Mouse (Mus musculus) heart, postnatal 0 days (tissue): Measurements from ENCODE around the gene Jpt2. TPM values are rescaled to one million over a fixed set of nuclear protein-coding genes. Genes with fewer than 3 reads are reported as not detected.

Experiments
- ATAC-seq: fragments of 200-750 bp; cut with Nextera tagmentation; 2 replicates; pipeline ENCODE4 v1.8.0; 2017; ENCODE audit warnings: low read depth, moderate number of reproducible peaks, moderate library complexity; ENCODE audit not compliant: insufficient read depth
- DNase-seq: peaks from one replicate; pipeline ENCODE4 v3.0.0-alpha.2; 2016; ENCODE audit warnings: low spot score
- H3K27ac ChIP-seq: fragments of 300-500 bp; sonication (generic); 2 replicates; pipeline ENCODE4 v1.5.1; 2014; ENCODE audit warnings: low read depth, mild to moderate bottlenecking
- H3K27me3 ChIP-seq: fragments of 300-500 bp; sonication (generic); 2 replicates; pipeline ENCODE4 v1.6.1; 2014; ENCODE audit warnings: low read length, mixed read lengths; ENCODE audit not compliant: control insufficient read depth, insufficient read depth
- H3K36me3 ChIP-seq: fragments of 300-500 bp; sonication (generic); replicated peaks from 2 replicates; pipeline ENCODE4 v1.6.1; 2014; ENCODE audit warnings: low read length, mixed read lengths; ENCODE audit not compliant: control insufficient read depth, insufficient read depth
- H3K4me1 ChIP-seq: fragments of 300-500 bp; sonication (generic); 2 replicates; pipeline ENCODE4 v1.6.1; 2014; ENCODE audit warnings: antibody characterized with exemption; ENCODE audit not compliant: control insufficient read depth, insufficient read depth
- H3K4me2 ChIP-seq: fragments of 300-500 bp; sonication (generic); 2 replicates; pipeline ENCODE4 v1.6.1; 2014; ENCODE audit warnings: low read depth, mild to moderate bottlenecking, low read length, moderate library complexity
- H3K4me3 ChIP-seq: fragments of 300-500 bp; sonication (generic); 2 replicates; pipeline ENCODE4 v1.5.1; 2014; ENCODE audit warnings: low read depth, low read length
- H3K9ac ChIP-seq: fragments of 300-500 bp; sonication (generic); replicated peaks from 2 replicates; pipeline ENCODE4 v1.6.1; 2014; ENCODE audit warnings: low read depth, low read length, mixed read lengths
- H3K9me3 ChIP-seq: fragments of 300-500 bp; sonication (generic); replicated peaks from 2 replicates; pipeline ENCODE4 v1.6.1; 2016; ENCODE audit warnings: low read length; ENCODE audit not compliant: control insufficient read depth
- CTCF ChIP-seq: IDR thresholded peaks from 2 replicates; pipeline ENCODE4 v1.5.1; 2016; ENCODE audit warnings: antibody characterized with exemption, control low read depth, low read depth
- EP300 ChIP-seq: IDR thresholded peaks from 2 replicates; pipeline ENCODE4 v1.6.1; 2016; ENCODE audit warnings: antibody characterized with exemption, low read depth
- WGBS: fragments of 180-500 bp; shearing (Covaris S2); extraction: QIAGEN DNeasy Blood & Tissue Kit; methylation state at CpG from one replicate; pipeline ENCODE4 v1.1.7; 2014; 5-methylcytosine and 5-hydroxymethylcytosine counted together
- polyA plus RNA-seq: library from polyadenylated mRNA; unstranded; fragments of >200 nt; fragmentation: Nextera tagmentation; extraction: Ambion mirVana; gene quantifications from 2 replicates; pipeline ENCODE4 v1.2.1, GENCODE M21; 2015
- total RNA-seq: library from RNA; depleted of rRNA; stranded (reverse); fragments of >200 nt; gene quantifications from 2 replicates; pipeline ENCODE4 v1.2.3, GENCODE M21; 2014; ENCODE audit warnings: low replicate concordance

The Jpt2 gene
- total and polyA plus RNA-seq, 2 experiments from 2014 or later = 21.2 to 22.4 TPM

- ATAC-seq = no peak
- 33% methylated on average over 4 of the region's 4 CpGs for WGBS
- Histone ChIP-seq H3K27me3 (no peaks in the 10 kb centered on the region), H3K36me3 (no peaks in the 10 kb centered on the region), H3K9me3 (no peaks in the 10 kb centered on the region), H3K9ac (peak overlapping the region; percentile 62; the same call in 1 of the 2 replicates), H3K4me2 (peak overlapping the region; percentile 79), H3K27ac (no peak overlapping the region), H3K4me3 (no peak overlapping the region; the same call in 1 of the 2 replicates), H3K4me1 (peaks cover 18% of the 10 kb centered on the region)
- DNase-seq = no peak
- TF ChIP-seq CTCF (no peak), EP300 (no peak)
Observed at GRCm38 (mm10) chr17:24934926-24935325, 25.6 kb downstream of the Jpt2 start.

DNA sequence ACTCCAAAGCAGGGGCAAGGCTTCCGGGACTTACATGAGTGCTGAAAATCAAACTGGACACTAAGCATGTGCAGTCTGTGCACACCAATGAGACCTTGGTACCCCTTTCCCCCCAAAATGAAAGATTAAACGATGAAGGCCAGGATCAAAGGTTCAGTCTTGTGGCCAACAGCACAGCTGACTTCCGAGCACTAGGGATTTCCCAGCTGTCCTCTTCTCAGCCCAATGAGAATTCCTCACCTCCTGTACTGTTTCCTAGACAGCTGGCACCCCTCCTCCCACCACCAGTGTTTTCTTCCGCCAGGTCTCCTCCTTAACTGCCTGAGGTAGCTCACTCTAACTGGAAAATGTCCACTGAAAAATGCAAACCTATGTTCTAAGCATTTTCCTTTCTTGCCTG lies 27.3 kb downstream of the Jpt2 start:
- ATAC-seq (no peak), DNase-seq (no peak)
- H3K36me3 ChIP-seq = 0 out of 2 replicates have a peak, but pooled peaks cover 5% of the 10 kb centered on the region
- no peak overlapping the region for H3K27ac ChIP-seq
- TF ChIP-seq CTCF (no peak), EP300 (no peak)
- WGBS = 73% methylated on average over 4 of the region's 4 CpGs
- no peaks in the 10 kb centered on the region for H3K9me3 ChIP-seq
- H3K27me3 ChIP-seq = no peaks in the 10 kb centered on the region
- peaks cover 18% of the 10 kb centered on the region for H3K4me1 ChIP-seq
- no peak overlapping the region for H3K4me2 ChIP-seq
- H3K4me3 ChIP-seq = no peak overlapping the region
- H3K9ac ChIP-seq = no peak overlapping the region

DNA sequence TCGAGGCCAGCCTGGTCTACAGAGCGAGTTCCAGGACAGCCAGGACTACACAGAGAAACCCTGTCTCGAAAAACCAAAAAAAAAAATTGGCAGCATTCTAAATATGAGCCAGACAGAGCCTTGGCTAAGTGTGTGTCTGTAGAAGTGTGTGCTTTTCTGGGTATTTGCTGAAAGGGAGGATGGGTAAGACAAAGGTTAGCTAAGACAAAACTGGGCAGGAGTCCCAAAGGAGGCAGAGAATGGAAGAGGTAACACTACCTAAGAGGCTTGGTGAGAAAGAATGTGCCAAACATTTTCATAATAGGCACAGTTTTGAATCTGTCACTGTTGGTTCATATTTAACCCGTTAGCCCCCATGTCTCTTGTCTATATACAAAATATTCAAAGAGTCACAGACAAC lies 28.1 kb downstream of the Jpt2 start:
- TF ChIP-seq EP300 (no peak), CTCF (no peak)
- Histone ChIP-seq H3K4me1 (peaks cover 18% of the 10 kb centered on the region), H3K27ac (no peak overlapping the region), H3K9me3 (no peaks in the 10 kb centered on the region), H3K27me3 (no peaks in the 10 kb centered on the region), H3K36me3 (peaks cover 10% of the 10 kb centered on the region), H3K9ac (no peak overlapping the region), H3K4me2 (no peak overlapping the region), H3K4me3 (no peak overlapping the region)
- DNase-seq (no peak), ATAC-seq (no peak)
- 86% methylated on average over 4 of the region's 4 CpGs for WGBS

DNA sequence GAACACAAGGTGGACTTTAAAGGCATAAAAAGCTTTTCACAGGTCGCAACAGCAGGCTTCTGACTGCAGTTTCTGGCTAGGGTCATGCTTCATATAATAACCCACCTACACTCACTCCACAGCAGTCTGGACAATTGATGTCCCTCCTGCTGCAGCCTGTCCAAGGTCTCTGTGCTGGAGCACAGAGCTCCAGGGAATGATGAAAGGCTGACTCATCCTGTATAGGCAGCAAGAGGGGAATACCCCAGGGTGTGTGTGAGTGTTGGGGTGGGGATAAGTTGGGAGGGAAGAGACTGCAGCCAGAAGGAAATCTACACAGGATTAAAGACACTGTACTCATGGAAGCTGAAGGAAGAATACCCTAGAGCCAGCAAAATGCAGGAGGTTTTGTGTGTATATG lies 31.0 kb downstream of the Jpt2 start:
- peak overlapping the region; percentile 27; the same call in 1 of the 2 replicates for H3K27ac ChIP-seq
- no peak overlapping the region for H3K9ac ChIP-seq
- no peak overlapping the region for H3K4me3 ChIP-seq
- ATAC-seq (no peak), DNase-seq (no peak)
- H3K9me3 ChIP-seq = no peaks in the 10 kb centered on the region
- H3K27me3 ChIP-seq = no peaks in the 10 kb centered on the region
- no peak for TF ChIP-seq CTCF
- TF ChIP-seq EP300 = no peak
- no peaks in the 10 kb centered on the region for H3K4me1 ChIP-seq
- 53% methylated on average over 1 of the region's 1 CpGs for WGBS
- no peak overlapping the region for H3K4me2 ChIP-seq
- H3K36me3 ChIP-seq = peaks cover 37% of the 10 kb centered on the region

GRCm38 (mm10) chr17:24923246-24923645 lies 37.2 kb downstream of the Jpt2 start:
- Histone ChIP-seq H3K9me3 (no peaks in the 10 kb centered on the region), H3K4me2 (no peak overlapping the region), H3K4me3 (no peak overlapping the region), H3K27me3 (no peaks in the 10 kb centered on the region), H3K4me1 (no peaks in the 10 kb centered on the region), H3K36me3 (peaks cover 94% of the 10 kb centered on the region), H3K27ac (no peak overlapping the region), H3K9ac (no peak overlapping the region)
- ATAC-seq (no peak), DNase-seq (no peak)
- TF ChIP-seq EP300 (no peak), CTCF (no peak)
- 85% methylated on average over 1 of the region's 1 CpGs for WGBS

- no peak for ATAC-seq
- no peak for TF ChIP-seq EP300
- TF ChIP-seq CTCF = no peak
Observed at GRCm38 (mm10) chr17:24913984-24914383, 46.5 kb downstream of the Jpt2 start.

More at GRCm38 (mm10) chr17:24913984-24914383, 46.5 kb downstream of the Jpt2 start:
- DNase-seq = no peak
- H3K9me3 ChIP-seq = no peaks in the 10 kb centered on the region
- H3K9ac ChIP-seq = no peak overlapping the region
- H3K4me2 ChIP-seq = no peak overlapping the region
- no peaks in the 10 kb centered on the region for H3K27me3 ChIP-seq
- H3K4me1 ChIP-seq = no peaks in the 10 kb centered on the region
- no peak overlapping the region for H3K4me3 ChIP-seq
- peaks cover 97% of the 10 kb centered on the region for H3K36me3 ChIP-seq
- H3K27ac ChIP-seq = no peak overlapping the region
